Mouse (Mus musculus): Measurements from ENCODE around the gene Shank2. TPM values are rescaled to one million over a fixed set of nuclear protein-coding genes. Genes with fewer than 3 reads are reported as not detected.

Shank2 gene
- polyA plus RNA-seq, 1 experiment: 0.70 TPM

- Histone ChIP-seq H3K79me3 (ENCODE audit: low read depth) (no peaks in the 10 kb centered on the region), H3K36me3 (ENCODE audit: control insufficient read depth, insufficient read depth) (no peaks in the 10 kb centered on the region), H3K79me2 (ENCODE audit: control insufficient read depth, insufficient read depth) (no peaks in the 10 kb centered on the region), H3ac (ENCODE audit: control insufficient read depth, insufficient read length, low read depth) (no peak overlapping the region), H3K27me3 (ENCODE audit: control insufficient read depth, insufficient read depth, insufficient read length) (peaks cover 27% of the 10 kb centered on the region), H3K4me3 (ENCODE audit: insufficient read depth, poor library complexity, severe bottlenecking) (no peak overlapping the region)
- TF ChIP-seq MAX (IDR thresholded peaks at IDR 0.05): no peak
- TF ChIP-seq MYOG (IDR thresholded peaks at IDR 0.05; ENCODE audit: control insufficient read depth, extremely low read depth, insufficient read length): no peak
- TF ChIP-seq MYOD1 (IDR thresholded peaks at IDR 0.05; ENCODE audit: control insufficient read depth, insufficient read length, low read depth): no peak
- TF ChIP-seq USF1 (IDR thresholded peaks at IDR 0.05; ENCODE audit: low read depth): no peak
- TF ChIP-seq FOSL1 (IDR thresholded peaks at IDR 0.05; ENCODE audit: insufficient read depth, low read length, poor library complexity, severe bottlenecking): no peak
- no peak for TF ChIP-seq CEBPB (IDR thresholded peaks at IDR 0.05; ENCODE audit: low read depth)
- no peak for TF ChIP-seq CTCF (IDR thresholded peaks at IDR 0.05; ENCODE audit: control insufficient read depth, insufficient read depth, insufficient read length)
Observed at GRCm38 (mm10) chr7:144153682-144154081, 152.0 kb downstream of the Shank2 start.

GRCm38 (mm10) chr7:144157936-144158335, 156.2 kb downstream of the Shank2 start:
- Histone ChIP-seq H3K27me3 (ENCODE audit: control insufficient read depth, insufficient read depth, insufficient read length) (peaks cover 11% of the 10 kb centered on the region), H3K36me3 (ENCODE audit: control insufficient read depth, insufficient read depth) (no peaks in the 10 kb centered on the region), H3K79me2 (ENCODE audit: control insufficient read depth, insufficient read depth) (no peaks in the 10 kb centered on the region), H3K79me3 (ENCODE audit: low read depth) (no peaks in the 10 kb centered on the region), H3K4me3 (ENCODE audit: insufficient read depth, poor library complexity, severe bottlenecking) (no peak overlapping the region), H3ac (ENCODE audit: control insufficient read depth, insufficient read length, low read depth) (no peak overlapping the region)
- no peak for TF ChIP-seq MYOG (IDR thresholded peaks at IDR 0.05; ENCODE audit: control insufficient read depth, extremely low read depth, insufficient read length)
- no peak for TF ChIP-seq CTCF (IDR thresholded peaks at IDR 0.05; ENCODE audit: control insufficient read depth, insufficient read depth, insufficient read length)
- no peak for TF ChIP-seq MAX (IDR thresholded peaks at IDR 0.05)
- TF ChIP-seq MYOD1 (IDR thresholded peaks at IDR 0.05; ENCODE audit: control insufficient read depth, insufficient read length, low read depth): no peak
- no peak for TF ChIP-seq USF1 (IDR thresholded peaks at IDR 0.05; ENCODE audit: low read depth)
- TF ChIP-seq FOSL1 (IDR thresholded peaks at IDR 0.05; ENCODE audit: insufficient read depth, low read length, poor library complexity, severe bottlenecking): no peak
- TF ChIP-seq CEBPB (IDR thresholded peaks at IDR 0.05; ENCODE audit: low read depth): no peak

GRCm38 (mm10) chr7:144159556-144159955, 157.8 kb downstream of the Shank2 start:
- no peak overlapping the region for H3ac ChIP-seq (ENCODE audit: control insufficient read depth, insufficient read length, low read depth)
- no peaks in the 10 kb centered on the region for H3K79me2 ChIP-seq (ENCODE audit: control insufficient read depth, insufficient read depth)
- no peak overlapping the region for H3K4me3 ChIP-seq (ENCODE audit: insufficient read depth, poor library complexity, severe bottlenecking)
- no peaks in the 10 kb centered on the region for H3K79me3 ChIP-seq (ENCODE audit: low read depth)
- TF ChIP-seq MYOD1 (IDR thresholded peaks at IDR 0.05; ENCODE audit: control insufficient read depth, insufficient read length, low read depth): no peak
- no peak for TF ChIP-seq MYOG (IDR thresholded peaks at IDR 0.05; ENCODE audit: control insufficient read depth, extremely low read depth, insufficient read length)
- no peak for TF ChIP-seq FOSL1 (IDR thresholded peaks at IDR 0.05; ENCODE audit: insufficient read depth, low read length, poor library complexity, severe bottlenecking)
- TF ChIP-seq CTCF (IDR thresholded peaks at IDR 0.05; ENCODE audit: control insufficient read depth, insufficient read depth, insufficient read length): no peak
- no peak for TF ChIP-seq USF1 (IDR thresholded peaks at IDR 0.05; ENCODE audit: low read depth)
- TF ChIP-seq MAX (IDR thresholded peaks at IDR 0.05): no peak
- TF ChIP-seq CEBPB (IDR thresholded peaks at IDR 0.05; ENCODE audit: low read depth): no peak
- H3K27me3 ChIP-seq (ENCODE audit: control insufficient read depth, insufficient read depth, insufficient read length): peaks cover 11% of the 10 kb centered on the region
- H3K36me3 ChIP-seq (ENCODE audit: control insufficient read depth, insufficient read depth): no peaks in the 10 kb centered on the region

- H3K79me2 ChIP-seq (ENCODE audit: control insufficient read depth, insufficient read depth): no peaks in the 10 kb centered on the region
- H3K36me3 ChIP-seq (ENCODE audit: control insufficient read depth, insufficient read depth): no peaks in the 10 kb centered on the region
- peaks cover 9% of the 10 kb centered on the region for H3K27me3 ChIP-seq (ENCODE audit: control insufficient read depth, insufficient read depth, insufficient read length)
- H3ac ChIP-seq (ENCODE audit: control insufficient read depth, insufficient read length, low read depth): no peak overlapping the region
- TF ChIP-seq USF1 (IDR thresholded peaks at IDR 0.05; ENCODE audit: low read depth) (no peak), MYOD1 (IDR thresholded peaks at IDR 0.05; ENCODE audit: control insufficient read depth, insufficient read length, low read depth) (no peak)
- no peak overlapping the region for H3K4me3 ChIP-seq (ENCODE audit: insufficient read depth, poor library complexity, severe bottlenecking)
- no peaks in the 10 kb centered on the region for H3K79me3 ChIP-seq (ENCODE audit: low read depth)
Observed at GRCm38 (mm10) chr7:144160066-144160465, 158.3 kb downstream of the Shank2 start.

GRCm38 (mm10) chr7:144160646-144161249, 159.0 kb downstream of the Shank2 start:
- Histone ChIP-seq H3K27me3 (ENCODE audit: control insufficient read depth, insufficient read depth, insufficient read length) (peaks cover 4% of the 10 kb centered on the region), H3K36me3 (ENCODE audit: control insufficient read depth, insufficient read depth) (no peaks in the 10 kb centered on the region), H3K4me3 (ENCODE audit: insufficient read depth, poor library complexity, severe bottlenecking) (no peak overlapping the region), H3K79me3 (ENCODE audit: low read depth) (no peaks in the 10 kb centered on the region), H3K79me2 (ENCODE audit: control insufficient read depth, insufficient read depth) (no peaks in the 10 kb centered on the region), H3ac (ENCODE audit: control insufficient read depth, insufficient read length, low read depth) (no peak overlapping the region)
- TF ChIP-seq CEBPB (IDR thresholded peaks at IDR 0.05; ENCODE audit: low read depth) (no peak), MAX (IDR thresholded peaks at IDR 0.05) (no peak), MYOD1 (IDR thresholded peaks at IDR 0.05; ENCODE audit: control insufficient read depth, insufficient read length, low read depth) (no peak), MYOG (IDR thresholded peaks at IDR 0.05; ENCODE audit: control insufficient read depth, extremely low read depth, insufficient read length) (no peak), CTCF (IDR thresholded peaks at IDR 0.05; ENCODE audit: control insufficient read depth, insufficient read depth, insufficient read length) (no peak), FOSL1 (IDR thresholded peaks at IDR 0.05; ENCODE audit: insufficient read depth, low read length, poor library complexity, severe bottlenecking) (no peak), USF1 (IDR thresholded peaks at IDR 0.05; ENCODE audit: low read depth) (no peak)

- TF ChIP-seq USF1 (IDR thresholded peaks at IDR 0.05; ENCODE audit: low read depth) (no peak), CTCF (IDR thresholded peaks at IDR 0.05; ENCODE audit: control insufficient read depth, insufficient read depth, insufficient read length) (no peak), CEBPB (IDR thresholded peaks at IDR 0.05; ENCODE audit: low read depth) (no peak), MYOG (IDR thresholded peaks at IDR 0.05; ENCODE audit: control insufficient read depth, extremely low read depth, insufficient read length) (no peak), FOSL1 (IDR thresholded peaks at IDR 0.05; ENCODE audit: insufficient read depth, low read length, poor library complexity, severe bottlenecking) (no peak), MYOD1 (IDR thresholded peaks at IDR 0.05; ENCODE audit: control insufficient read depth, insufficient read length, low read depth) (no peak), MAX (IDR thresholded peaks at IDR 0.05) (no peak)
- Histone ChIP-seq H3K79me2 (ENCODE audit: control insufficient read depth, insufficient read depth) (no peaks in the 10 kb centered on the region), H3K4me3 (ENCODE audit: insufficient read depth, poor library complexity, severe bottlenecking) (no peak overlapping the region), H3ac (ENCODE audit: control insufficient read depth, insufficient read length, low read depth) (no peak overlapping the region), H3K36me3 (ENCODE audit: control insufficient read depth, insufficient read depth) (no peaks in the 10 kb centered on the region), H3K27me3 (ENCODE audit: control insufficient read depth, insufficient read depth, insufficient read length) (peaks cover 44% of the 10 kb centered on the region), H3K79me3 (ENCODE audit: low read depth) (no peaks in the 10 kb centered on the region)
Observed at GRCm38 (mm10) chr7:144170272-144170671, 168.5 kb downstream of the Shank2 start.
